Mouse (Mus musculus): Measurements from ENCODE around the gene Ano9.
A peak's percentile ranks its signal among the peaks of the same experiment; 100 is the strongest.

Ano9 gene

GRCm38 (mm10) chr7:141099911-141100691 is 17.5 kb downstream of the Ano9 start, which contains the start of gene Sigirr:
TSS of gene Sigirr (minus strand) at chr7:141100572.
- DNase-seq (ENCODE audit: low read depth) = no peak

GRCm38 (mm10) chr7:141097177-141097576 is 20.4 kb downstream of the Ano9 start:
- no peak for DNase-seq (ENCODE audit: low read depth)

- peak; percentile 82 for DNase-seq (ENCODE audit: low read depth)
Observed at GRCm38 (mm10) chr7:141096649-141097056, 21.0 kb downstream of the Ano9 start.

- no peak for DNase-seq (ENCODE audit: low read depth)
Observed at GRCm38 (mm10) chr7:141096021-141096420, 21.6 kb downstream of the Ano9 start.

GRCm38 (mm10) chr7:141094487-141095205 is 23.0 kb downstream of the Ano9 start:
- DNase-seq (ENCODE audit: low read depth) = no peak

- DNase-seq (ENCODE audit: low read depth) = no peak
Observed at GRCm38 (mm10) chr7:141093950-141094349, 23.7 kb downstream of the Ano9 start.

GRCm38 (mm10) chr7:141092051-141092735 is 25.4 kb downstream of the Ano9 start:
- peak; percentile 79 for DNase-seq (ENCODE audit: low read depth)

- DNase-seq (ENCODE audit: low read depth) = no peak
Observed at GRCm38 (mm10) chr7:141090228-141090627, 27.4 kb downstream of the Ano9 start.

- DNase-seq (ENCODE audit: low read depth) = no peak
Observed at GRCm38 (mm10) chr7:141088473-141088872, 29.1 kb downstream of the Ano9 start.

- no peak for DNase-seq (ENCODE audit: low read depth)
Observed at GRCm38 (mm10) chr7:141087894-141088293, 29.7 kb downstream of the Ano9 start.

GRCm38 (mm10) chr7:141079481-141080449 is 37.8 kb downstream of the Ano9 start:
- DNase-seq (ENCODE audit: low read depth) = no peak

GRCm38 (mm10) chr7:141078876-141079275 is 38.7 kb downstream of the Ano9 start:
- DNase-seq (ENCODE audit: low read depth) = no peak

GRCm38 (mm10) chr7:141077841-141078240 is 39.8 kb downstream of the Ano9 start, which contains the start of gene Pkp3:
TSS of gene Pkp3 (plus strand) at chr7:141078218.
- no peak for DNase-seq (ENCODE audit: low read depth)

- DNase-seq (ENCODE audit: low read depth) = no peak
Observed at GRCm38 (mm10) chr7:141073782-141074181, 43.8 kb downstream of the Ano9 start.

- DNase-seq (ENCODE audit: low read depth) = no peak
Observed at GRCm38 (mm10) chr7:141072017-141072745, 45.4 kb downstream of the Ano9 start.

- DNase-seq (ENCODE audit: low read depth) = peak; percentile 81
Observed at GRCm38 (mm10) chr7:141070058-141070862, 47.3 kb downstream of the Ano9 start.

GRCm38 (mm10) chr7:141068351-141068750 is 49.3 kb downstream of the Ano9 start:
- DNase-seq (ENCODE audit: low read depth) = no peak

- DNase-seq (ENCODE audit: low read depth) = no peak
Observed at GRCm38 (mm10) chr7:141064576-141064975, 53.0 kb downstream of the Ano9 start.

GRCm38 (mm10) chr7:141064175-141064574 is 53.4 kb downstream of the Ano9 start:
- DNase-seq (ENCODE audit: low read depth) = no peak

GRCm38 (mm10) chr7:141063353-141063752 is 54.3 kb downstream of the Ano9 start:
- no peak for DNase-seq (ENCODE audit: low read depth)

All from c-Kit-positive CD71-negative TER-119-negative erythroid progenitor cells, embryonic 14.5 days (primary cell).